Mouse (Mus musculus) heart, embryonic 16.5 days (tissue): ENCODE data around the gene Gpatch1. TPM values are rescaled to one million over a fixed set of nuclear protein-coding genes. Genes with fewer than 3 reads are reported as not detected.

Experiments used
- ATAC-seq: fragments of 200-750 bp; cut with Nextera tagmentation; replicated peaks from 2 replicates; pipeline ENCODE4 v1.8.0; 2017; ENCODE audit warnings: moderate number of reproducible peaks; ENCODE audit not compliant: insufficient read depth, low FRiP score; ENCODE audit errors: extremely low read depth
- H3K27ac ChIP-seq: fragments of 300-500 bp; sonication (generic); 2 replicates; pipeline ENCODE4 v1.5.1; 2014; ENCODE audit warnings: mild to moderate bottlenecking, low read length, control low read depth, moderate library complexity
- H3K27me3 ChIP-seq: fragments of 300-500 bp; sonication (generic); 2 replicates; pipeline ENCODE4 v1.6.1; 2014; ENCODE audit warnings: low read length, mixed read lengths; ENCODE audit not compliant: control insufficient read depth, insufficient read depth
- H3K36me3 ChIP-seq: fragments of 300-500 bp; sonication (generic); 2 replicates; pipeline ENCODE4 v1.6.1; 2014; ENCODE audit not compliant: control insufficient read depth, insufficient read depth
- H3K4me1 ChIP-seq: fragments of 300-500 bp; sonication (generic); 2 replicates; pipeline ENCODE4 v1.6.1; 2014; ENCODE audit warnings: low read length, mixed read lengths; ENCODE audit not compliant: control insufficient read depth, insufficient read depth
- H3K4me2 ChIP-seq: fragments of 300-500 bp; sonication (generic); 2 replicates; pipeline ENCODE4 v1.6.1; 2014; ENCODE audit warnings: low read depth, mild to moderate bottlenecking, control low read depth, low read length
- H3K4me3 ChIP-seq: fragments of 300-500 bp; sonication (generic); 2 replicates; pipeline ENCODE4 v1.5.1; 2014; ENCODE audit warnings: mild to moderate bottlenecking, control low read depth, low read length
- H3K9ac ChIP-seq: fragments of 300-500 bp; sonication (generic); 2 replicates; pipeline ENCODE4 v1.6.1; 2014; ENCODE audit warnings: low read length, control low read depth
- H3K9me3 ChIP-seq: fragments of 300-500 bp; sonication (generic); replicated peaks from 2 replicates; pipeline ENCODE4 v1.6.1; 2016; ENCODE audit warnings: low read length; ENCODE audit not compliant: control insufficient read depth
- whole genome bisulfite sequencing: fragments of 180-500 bp; shearing (Covaris S2); extraction: QIAGEN DNeasy Blood & Tissue Kit; methylation state at CpG from one replicate; pipeline ENCODE4 v1.1.7; 2014; 5-methylcytosine and 5-hydroxymethylcytosine counted together
- polyA plus RNA-seq: library from polyadenylated mRNA; unstranded; fragments of >200 nt; fragmentation: Nextera tagmentation; extraction: Ambion mirVana; gene quantifications from 2 replicates; pipeline ENCODE4 v1.2.1, GENCODE M21; 2015

The Gpatch1 gene
- polyA plus RNA-seq, 1 experiment from 2014 or later, result 12.2 TPM

DNA sequence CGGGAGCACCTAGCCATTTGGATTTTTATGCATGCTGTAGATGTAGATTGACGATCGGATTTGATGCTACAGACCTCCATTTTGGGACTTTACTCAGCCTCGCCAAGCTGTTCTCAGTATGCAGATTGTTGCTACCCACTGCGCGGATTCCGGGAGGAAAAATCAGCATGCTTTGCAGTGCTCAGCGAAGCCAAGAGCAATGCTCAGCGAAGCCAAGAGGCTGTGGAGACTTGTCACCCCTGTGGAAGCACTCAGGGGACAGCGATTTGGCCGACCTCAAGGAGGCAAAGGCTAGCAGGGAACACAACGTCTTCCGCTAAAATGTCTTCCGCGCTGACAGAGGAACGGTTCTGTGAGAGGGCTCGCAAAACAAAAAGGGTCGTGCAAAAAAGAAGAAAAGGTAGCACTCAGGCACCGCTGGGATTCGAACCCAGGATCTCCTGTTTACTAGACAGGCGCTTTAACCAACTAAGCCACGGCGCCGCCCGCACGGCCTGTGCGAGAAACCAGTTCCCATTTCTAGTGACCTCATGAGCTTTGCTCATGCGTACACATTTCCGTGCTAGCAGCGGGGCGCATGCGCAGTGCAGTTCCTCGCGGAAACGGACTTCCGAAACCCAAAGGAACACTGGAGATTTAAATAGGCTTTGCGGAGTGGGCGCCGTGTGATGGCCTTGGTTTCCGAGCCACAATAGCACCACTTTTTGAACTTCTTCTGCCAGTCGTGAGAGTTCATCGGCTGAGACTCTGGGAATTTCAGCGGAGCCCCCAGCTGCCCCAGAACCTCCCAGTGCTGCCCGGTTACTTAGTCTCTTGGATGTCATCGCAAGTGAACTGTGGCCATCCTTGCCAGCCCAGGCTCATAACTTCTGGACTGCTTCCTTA is 83.6 kb downstream of the Gpatch1 start:
- peak overlapping the region; percentile 64 for H3K4me2 ChIP-seq
- under 1% methylated on average over 45 of the region's 45 CpGs for WGBS
- H3K9me3 ChIP-seq, result peaks cover 5% of the 10 kb centered on the region; the same call in 1 of the 2 replicates
- peak overlapping the region; percentile 92 for H3K27ac ChIP-seq
- no peaks in the 10 kb centered on the region for H3K36me3 ChIP-seq
- peak; percentile 96 for ATAC-seq
- peaks cover 5% of the 10 kb centered on the region for H3K4me1 ChIP-seq
- H3K4me3 ChIP-seq, result peak overlapping the region; percentile 72
- H3K27me3 ChIP-seq, result no peaks in the 10 kb centered on the region
- peak overlapping the region; percentile 71 for H3K9ac ChIP-seq

DNA sequence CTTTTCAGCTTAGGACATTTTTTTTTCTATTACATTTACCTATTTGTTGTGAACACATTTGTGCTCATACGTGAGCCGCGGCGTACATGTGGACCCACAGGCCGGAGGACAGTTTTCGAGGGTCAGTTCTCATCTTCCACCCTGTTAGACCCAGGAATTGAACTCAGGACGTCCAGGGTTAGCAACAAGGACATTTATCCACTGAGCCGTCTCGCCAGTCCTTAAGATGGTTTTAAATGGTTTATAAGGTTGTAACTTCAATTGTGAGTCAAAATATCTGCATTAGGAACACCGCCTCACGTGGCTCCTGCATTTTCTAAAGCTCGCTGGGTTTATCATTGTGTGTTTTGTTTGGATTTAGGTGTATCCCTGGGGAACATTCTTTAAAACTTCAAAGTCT is 84.4 kb downstream of the Gpatch1 start:
- peaks cover 5% of the 10 kb centered on the region; the same call in 1 of the 2 replicates for H3K9me3 ChIP-seq
- ATAC-seq, result no peak
- peak overlapping the region; percentile 72 for H3K4me3 ChIP-seq
- peaks cover 5% of the 10 kb centered on the region for H3K4me1 ChIP-seq
- no peaks in the 10 kb centered on the region for H3K27me3 ChIP-seq
- H3K9ac ChIP-seq, result peak overlapping the region; percentile 71
- peak overlapping the region; percentile 78; the same call in 1 of the 2 replicates for H3K27ac ChIP-seq
- WGBS, result 57% methylated on average over 12 of the region's 12 CpGs
- peak overlapping the region; percentile 55 for H3K4me2 ChIP-seq
- no peaks in the 10 kb centered on the region for H3K36me3 ChIP-seq

DNA sequence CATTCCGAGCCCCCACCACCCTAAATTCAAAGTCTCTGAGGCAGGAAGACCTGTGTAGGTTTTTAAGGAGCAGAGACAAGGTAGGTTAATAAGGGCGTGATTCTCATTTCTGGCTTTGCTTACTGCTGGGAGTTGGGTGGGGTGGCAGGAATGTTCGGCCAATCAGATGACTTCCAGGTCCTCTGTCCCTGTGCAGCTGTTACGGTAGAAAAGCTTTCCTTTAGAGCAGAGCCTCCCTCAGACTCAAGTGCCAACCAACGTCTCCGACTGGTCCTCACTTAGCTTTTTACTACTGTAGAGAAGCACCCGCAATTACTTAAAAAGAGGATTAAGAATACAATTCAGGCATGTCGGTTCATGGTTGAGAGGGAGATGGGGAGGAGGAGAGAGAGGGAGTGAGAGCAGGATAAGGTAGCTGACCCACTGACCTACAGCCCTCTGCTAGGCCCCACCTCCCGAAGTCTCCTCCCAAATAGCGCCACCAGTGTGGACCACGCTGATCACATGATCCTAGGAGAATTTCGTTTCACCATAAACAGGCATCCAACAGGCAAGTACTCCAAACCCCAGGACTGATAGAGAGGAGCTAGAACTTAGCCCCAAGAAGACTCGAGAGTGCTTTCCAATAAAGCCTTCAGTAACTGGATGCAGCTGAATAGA is 85.3 kb downstream of the Gpatch1 start:
- no peak overlapping the region for H3K4me2 ChIP-seq
- peaks cover 5% of the 10 kb centered on the region for H3K4me1 ChIP-seq
- no peaks in the 10 kb centered on the region for H3K36me3 ChIP-seq
- H3K4me3 ChIP-seq, result no peak overlapping the region
- ATAC-seq, result no peak
- no peak overlapping the region for H3K9ac ChIP-seq
- no peak overlapping the region for H3K27ac ChIP-seq
- 37% methylated on average over 13 of the region's 13 CpGs for WGBS
- H3K9me3 ChIP-seq, result peaks cover 5% of the 10 kb centered on the region; the same call in 1 of the 2 replicates
- H3K27me3 ChIP-seq, result no peaks in the 10 kb centered on the region

DNA sequence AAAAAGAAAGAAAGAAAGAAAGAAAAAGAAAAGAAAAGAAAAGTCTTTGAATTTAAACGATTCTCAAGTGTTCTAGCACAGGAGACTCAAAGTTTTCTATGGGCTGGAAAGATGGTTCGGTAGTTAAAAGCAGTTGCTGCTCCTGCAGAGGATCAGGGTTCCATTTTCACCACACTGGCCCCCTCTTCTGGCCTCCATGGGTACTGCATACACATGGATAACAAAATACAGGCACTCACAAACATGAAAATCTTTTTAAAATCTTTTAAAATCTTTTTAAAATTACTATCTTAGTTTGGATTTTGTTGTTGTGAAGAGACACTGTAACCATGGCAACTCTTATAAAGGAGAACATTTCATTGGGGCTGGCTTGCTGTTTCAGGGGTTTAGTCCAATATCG is 87.9 kb downstream of the Gpatch1 start:
- no peak overlapping the region for H3K4me2 ChIP-seq
- peaks cover under 1% of the 10 kb centered on the region for H3K4me1 ChIP-seq
- no peak overlapping the region for H3K4me3 ChIP-seq
- peaks cover 5% of the 10 kb centered on the region; the same call in 1 of the 2 replicates for H3K9me3 ChIP-seq
- no peaks in the 10 kb centered on the region for H3K27me3 ChIP-seq
- 67% methylated on average over 3 of the region's 3 CpGs for WGBS
- no peaks in the 10 kb centered on the region for H3K36me3 ChIP-seq
- H3K9ac ChIP-seq, result no peak overlapping the region
- H3K27ac ChIP-seq, result no peak overlapping the region
- ATAC-seq, result no peak

Other genes with a start within 250 kb of the Gpatch1 start
- 1.0 and 1.5 TPM in 2 replicates for gene Cebpa, start 199.1 kb downstream of the Gpatch1 start, polyA plus RNA-seq
- 1.8 TPM in 2 replicates for gene Slc7a10, start 132.1 kb downstream of the Gpatch1 start, polyA plus RNA-seq
- 2.0 and 2.5 TPM in 2 replicates for gene Lrp3, start 102.9 kb downstream of the Gpatch1 start, polyA plus RNA-seq
- gene Rhpn2, start 15.7 kb upstream of the Gpatch1 start, polyA plus RNA-seq, result 5.8 TPM in 2 replicates
- gene Faap24, start 78.4 kb upstream of the Gpatch1 start, polyA plus RNA-seq, result 13.6 and 16.1 TPM in 2 replicates
- 44.9 and 45.2 TPM in 2 replicates for gene Cep89, start 78.6 kb upstream of the Gpatch1 start, polyA plus RNA-seq
- 0.27 and 0.56 TPM in 2 replicates for gene Slc7a9, start 130.4 kb upstream of the Gpatch1 start, polyA plus RNA-seq
- 1.5 and 1.7 TPM in 2 replicates for gene Tdrd12, start 219.3 kb upstream of the Gpatch1 start, polyA plus RNA-seq
- 138 and 142 TPM in 2 replicates for gene Nudt19, start 237.9 kb upstream of the Gpatch1 start, polyA plus RNA-seq